Mouse (Mus musculus): ENCODE measurements around the gene Tbc1d5. TPM values are rescaled to one million over a fixed set of nuclear protein-coding genes. Genes with fewer than 3 reads are reported as not detected.

Gene Tbc1d5
- polyA plus RNA-seq (2012) = 0.28 and 0.38 TPM in 2 replicates

GRCm38 (mm10) chr17:51179195-51179953 is at the start of gene Tbc1d5:
Gene Tbc1d5, minus strand, starts transcription at chr17:51179352.
- Histone ChIP-seq H3K27me3 (ENCODE audit: control insufficient read depth) (no peaks in the 10 kb centered on the region), H3K36me3 (ENCODE audit: control insufficient read depth) (no peaks in the 10 kb centered on the region), H3K9me3 (ENCODE audit: control insufficient read depth, low read length) (no peaks in the 10 kb centered on the region), H3K4me3 (replicated peaks) (peak within 1 kb of the TSS; percentile 94), H3K4me1 (ENCODE audit: control insufficient read depth) (peaks cover 21% of the 10 kb centered on the region)
- TF ChIP-seq GATA1 (IDR thresholded peaks at IDR 0.05; ENCODE audit: low read length) (no peak), TAL1 (IDR thresholded peaks at IDR 0.05; ENCODE audit: low read length) (no peak)

DNA sequence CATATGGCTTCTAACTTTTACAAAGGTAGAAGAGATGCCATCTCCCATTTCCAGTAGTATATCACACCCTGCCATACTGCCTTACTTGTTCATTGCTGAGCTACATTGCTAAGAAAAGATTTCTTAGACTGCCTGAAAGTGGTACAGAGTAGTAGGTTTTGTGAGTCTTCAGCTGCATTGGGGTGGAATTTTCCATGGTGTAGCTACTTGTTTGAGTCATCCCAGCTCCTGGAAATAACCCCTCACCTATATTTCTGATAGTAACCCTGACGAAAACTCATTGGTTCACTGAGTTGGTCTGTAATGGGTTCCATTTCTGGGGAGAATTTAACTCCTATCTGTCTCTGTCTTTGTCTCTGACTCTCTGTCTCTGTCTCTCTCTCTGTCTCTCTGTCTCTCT is 46.9 kb upstream of the Tbc1d5 start:
- H3K4me3 ChIP-seq (replicated peaks) = no peak overlapping the region
- no peaks in the 10 kb centered on the region for H3K9me3 ChIP-seq (ENCODE audit: control insufficient read depth, low read length)
- no peaks in the 10 kb centered on the region for H3K27me3 ChIP-seq (ENCODE audit: control insufficient read depth)
- no peaks in the 10 kb centered on the region for H3K36me3 ChIP-seq (ENCODE audit: control insufficient read depth)
- TF ChIP-seq GATA1 (IDR thresholded peaks at IDR 0.05; ENCODE audit: low read length) (no peak), TAL1 (IDR thresholded peaks at IDR 0.05; ENCODE audit: low read length) (no peak)
- no peaks in the 10 kb centered on the region for H3K4me1 ChIP-seq (ENCODE audit: control insufficient read depth)

- TF ChIP-seq TAL1 (IDR thresholded peaks at IDR 0.05; ENCODE audit: low read length) (no peak), GATA1 (IDR thresholded peaks at IDR 0.05; ENCODE audit: low read length) (no peak)
- Histone ChIP-seq H3K36me3 (ENCODE audit: control insufficient read depth) (no peaks in the 10 kb centered on the region), H3K4me3 (replicated peaks) (no peak overlapping the region)
Measured at GRCm38 (mm10) chr17:51223152-51223551, 44.0 kb upstream of the Tbc1d5 start.

GRCm38 (mm10) chr17:51221075-51221474 is 41.9 kb upstream of the Tbc1d5 start:
- Histone ChIP-seq H3K27me3 (ENCODE audit: control insufficient read depth) (no peaks in the 10 kb centered on the region), H3K36me3 (ENCODE audit: control insufficient read depth) (no peaks in the 10 kb centered on the region), H3K9me3 (ENCODE audit: control insufficient read depth, low read length) (no peaks in the 10 kb centered on the region), H3K4me3 (replicated peaks) (no peak overlapping the region), H3K4me1 (ENCODE audit: control insufficient read depth) (no peaks in the 10 kb centered on the region)
- no peak for TF ChIP-seq GATA1 (IDR thresholded peaks at IDR 0.05; ENCODE audit: low read length)
- TF ChIP-seq TAL1 (IDR thresholded peaks at IDR 0.05; ENCODE audit: low read length) = no peak

More at GRCm38 (mm10) chr17:51223152-51223551, 44.0 kb upstream of the Tbc1d5 start:
- no peaks in the 10 kb centered on the region for H3K27me3 ChIP-seq (ENCODE audit: control insufficient read depth)
- no peaks in the 10 kb centered on the region for H3K9me3 ChIP-seq (ENCODE audit: control insufficient read depth, low read length)
- H3K4me1 ChIP-seq (ENCODE audit: control insufficient read depth) = no peaks in the 10 kb centered on the region

DNA sequence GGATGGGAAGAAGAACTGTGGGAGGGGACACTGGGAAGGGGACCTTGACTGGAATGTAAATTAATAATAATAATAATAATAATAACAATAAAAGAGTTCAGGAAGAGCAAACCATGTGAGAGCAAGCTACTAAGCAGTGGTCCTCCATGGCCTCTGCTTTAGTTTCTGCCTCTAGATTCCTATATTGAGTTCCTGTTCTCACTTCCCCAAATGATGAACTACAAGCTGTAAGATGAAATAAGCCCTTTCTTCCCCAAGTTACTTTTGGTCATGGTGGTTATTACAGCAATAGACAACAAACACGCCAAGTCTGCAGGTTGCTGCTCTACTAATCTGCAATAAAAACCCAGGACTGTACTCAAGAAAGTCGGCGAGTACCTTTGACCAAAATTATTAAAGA is 40.7 kb upstream of the Tbc1d5 start:
- H3K4me1 ChIP-seq (ENCODE audit: control insufficient read depth) = no peaks in the 10 kb centered on the region
- H3K36me3 ChIP-seq (ENCODE audit: control insufficient read depth) = no peaks in the 10 kb centered on the region
- no peaks in the 10 kb centered on the region for H3K27me3 ChIP-seq (ENCODE audit: control insufficient read depth)
- H3K4me3 ChIP-seq (replicated peaks) = no peak overlapping the region
- no peak for TF ChIP-seq TAL1 (IDR thresholded peaks at IDR 0.05; ENCODE audit: low read length)
- TF ChIP-seq GATA1 (IDR thresholded peaks at IDR 0.05; ENCODE audit: low read length) = no peak
- no peaks in the 10 kb centered on the region for H3K9me3 ChIP-seq (ENCODE audit: control insufficient read depth, low read length)

DNA sequence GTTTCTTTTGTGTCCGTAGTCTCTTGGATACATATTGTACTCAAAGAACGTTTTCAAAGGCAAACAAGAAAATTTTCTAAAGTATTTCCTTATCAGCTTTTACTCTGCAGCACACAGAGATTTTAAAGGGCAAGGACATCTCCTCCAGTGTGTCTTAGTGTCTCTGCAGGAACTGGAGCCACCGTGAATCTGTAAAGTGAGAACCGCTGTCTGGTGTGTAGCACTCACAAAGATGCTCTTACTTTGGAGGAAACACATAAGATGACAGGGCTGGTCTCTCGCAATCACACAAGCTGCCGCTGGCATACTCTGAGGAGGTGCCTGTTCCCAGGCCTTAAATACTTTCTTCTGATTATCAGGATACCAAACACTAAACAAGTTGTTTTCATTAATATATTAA is 37.3 kb upstream of the Tbc1d5 start:
- Histone ChIP-seq H3K27me3 (ENCODE audit: control insufficient read depth) (no peaks in the 10 kb centered on the region), H3K36me3 (ENCODE audit: control insufficient read depth) (no peaks in the 10 kb centered on the region), H3K4me1 (ENCODE audit: control insufficient read depth) (no peaks in the 10 kb centered on the region), H3K4me3 (replicated peaks) (no peak overlapping the region), H3K9me3 (ENCODE audit: control insufficient read depth, low read length) (no peaks in the 10 kb centered on the region)
- TF ChIP-seq GATA1 (IDR thresholded peaks at IDR 0.05; ENCODE audit: low read length) = no peak
- no peak for TF ChIP-seq TAL1 (IDR thresholded peaks at IDR 0.05; ENCODE audit: low read length)

DNA sequence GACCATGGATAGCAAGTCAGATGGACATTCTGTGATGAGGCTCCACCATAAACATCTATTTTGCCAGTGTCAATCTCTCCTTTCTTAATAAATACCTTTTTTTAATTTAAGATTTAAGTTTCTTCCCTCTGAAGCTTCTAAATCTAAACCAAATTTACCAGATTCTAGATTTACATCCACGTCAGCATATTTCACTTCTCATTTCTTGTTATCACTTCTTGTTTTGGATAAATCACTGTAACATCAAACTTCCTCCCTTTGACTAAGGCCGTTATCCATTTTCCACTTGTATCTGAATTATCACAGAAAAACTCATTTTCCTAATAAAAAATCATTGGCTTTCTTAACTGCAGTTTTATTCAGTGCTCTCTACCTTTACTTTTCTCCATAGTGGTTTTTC is 30.4 kb upstream of the Tbc1d5 start:
- TF ChIP-seq TAL1 (IDR thresholded peaks at IDR 0.05; ENCODE audit: low read length) = no peak
- TF ChIP-seq GATA1 (IDR thresholded peaks at IDR 0.05; ENCODE audit: low read length) = no peak
- no peaks in the 10 kb centered on the region for H3K4me1 ChIP-seq (ENCODE audit: control insufficient read depth)
- H3K36me3 ChIP-seq (ENCODE audit: control insufficient read depth) = no peaks in the 10 kb centered on the region
- H3K4me3 ChIP-seq (replicated peaks) = no peak overlapping the region
- no peaks in the 10 kb centered on the region for H3K27me3 ChIP-seq (ENCODE audit: control insufficient read depth)
- H3K9me3 ChIP-seq (ENCODE audit: control insufficient read depth, low read length) = no peaks in the 10 kb centered on the region

DNA sequence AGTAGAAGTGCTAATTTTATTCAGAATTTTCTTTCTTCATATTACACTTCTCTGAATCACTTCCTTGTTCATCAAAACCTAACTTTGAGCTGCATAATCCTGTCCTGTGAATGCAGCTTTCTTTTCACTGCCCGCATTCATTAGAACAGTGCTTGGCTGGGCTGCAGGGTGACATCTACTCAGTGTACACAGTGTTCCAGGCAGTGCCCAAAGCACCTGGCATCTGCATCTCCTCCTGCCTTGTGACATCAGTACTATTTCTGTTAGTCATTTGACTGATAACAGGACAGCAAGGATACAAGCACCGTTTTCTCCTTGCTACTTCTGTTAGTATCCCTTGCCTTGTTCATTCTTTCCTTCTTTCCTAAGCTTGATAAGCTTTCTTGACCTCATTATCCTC is 25.5 kb upstream of the Tbc1d5 start:
- H3K4me1 ChIP-seq (ENCODE audit: control insufficient read depth) = no peaks in the 10 kb centered on the region
- TF ChIP-seq TAL1 (IDR thresholded peaks at IDR 0.05; ENCODE audit: low read length) = no peak
- TF ChIP-seq GATA1 (IDR thresholded peaks at IDR 0.05; ENCODE audit: low read length) = no peak
- H3K4me3 ChIP-seq (replicated peaks) = no peak overlapping the region
- no peaks in the 10 kb centered on the region for H3K36me3 ChIP-seq (ENCODE audit: control insufficient read depth)
- no peaks in the 10 kb centered on the region for H3K27me3 ChIP-seq (ENCODE audit: control insufficient read depth)
- no peaks in the 10 kb centered on the region for H3K9me3 ChIP-seq (ENCODE audit: control insufficient read depth, low read length)

DNA sequence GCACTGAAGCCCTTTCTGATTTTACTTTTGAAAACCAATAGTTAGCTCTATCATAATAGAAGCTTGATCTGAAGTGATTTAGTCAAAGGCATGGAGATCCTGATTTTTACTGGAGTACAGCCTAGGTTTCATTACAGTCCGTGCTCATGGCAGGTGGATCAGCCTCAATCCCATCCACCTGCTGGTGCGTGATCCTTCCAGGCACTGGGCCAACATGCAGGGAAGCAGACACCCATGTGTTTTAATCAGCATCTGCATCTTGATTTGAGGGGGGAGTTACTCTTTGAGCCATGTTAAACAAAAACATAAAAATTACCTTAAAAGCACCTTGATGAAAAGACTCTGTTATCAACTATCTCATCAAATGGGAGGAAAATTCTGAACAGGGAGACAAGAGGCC is 16.4 kb upstream of the Tbc1d5 start:
- Histone ChIP-seq H3K27me3 (ENCODE audit: control insufficient read depth) (no peaks in the 10 kb centered on the region), H3K9me3 (ENCODE audit: control insufficient read depth, low read length) (no peaks in the 10 kb centered on the region), H3K4me1 (ENCODE audit: control insufficient read depth) (no peaks in the 10 kb centered on the region), H3K36me3 (ENCODE audit: control insufficient read depth) (no peaks in the 10 kb centered on the region), H3K4me3 (replicated peaks) (no peak overlapping the region)
- TF ChIP-seq TAL1 (IDR thresholded peaks at IDR 0.05; ENCODE audit: low read length) = no peak
- no peak for TF ChIP-seq GATA1 (IDR thresholded peaks at IDR 0.05; ENCODE audit: low read length)

GRCm38 (mm10) chr17:51194787-51195186 is 15.6 kb upstream of the Tbc1d5 start:
- H3K9me3 ChIP-seq (ENCODE audit: control insufficient read depth, low read length) = no peaks in the 10 kb centered on the region
- H3K36me3 ChIP-seq (ENCODE audit: control insufficient read depth) = no peaks in the 10 kb centered on the region
- no peak overlapping the region for H3K4me3 ChIP-seq (replicated peaks)
- no peak for TF ChIP-seq GATA1 (IDR thresholded peaks at IDR 0.05; ENCODE audit: low read length)
- no peak for TF ChIP-seq TAL1 (IDR thresholded peaks at IDR 0.05; ENCODE audit: low read length)
- H3K27me3 ChIP-seq (ENCODE audit: control insufficient read depth) = no peaks in the 10 kb centered on the region
- H3K4me1 ChIP-seq (ENCODE audit: control insufficient read depth) = no peaks in the 10 kb centered on the region

All from erythroblast, embryonic 14.5 days (primary cell).